Mouse (Mus musculus) erythroblast, embryonic 14.5 days (primary cell): ENCODE measurements around the gene Nfatc2ip. TPM values are rescaled to one million over a fixed set of nuclear protein-coding genes. Genes with fewer than 3 reads are reported as not detected.
A peak's percentile ranks its signal among the peaks of the same experiment; 100 is the strongest.

ENCODE experiments used
- H3K27me3 ChIP-seq: 2 replicates; pipeline ENCODE4 v1.6.1; 2012; ENCODE audit warnings: inconsistent platforms; ENCODE audit not compliant: control insufficient read depth
- H3K36me3 ChIP-seq: 2 replicates; pipeline ENCODE4 v1.6.1; 2012; ENCODE audit warnings: mild to moderate bottlenecking, inconsistent platforms; ENCODE audit not compliant: control insufficient read depth
- H3K4me1 ChIP-seq: 2 replicates; pipeline ENCODE4 v1.6.1; 2012; ENCODE audit warnings: inconsistent platforms; ENCODE audit not compliant: control insufficient read depth
- H3K4me3 ChIP-seq: replicated peaks from 2 replicates; pipeline ENCODE3; 2012; ENCODE audit warnings: moderate library complexity, mild to moderate bottlenecking, inconsistent platforms
- H3K9me3 ChIP-seq: 2 replicates; pipeline ENCODE4 v1.6.1; 2012; ENCODE audit warnings: low read length, inconsistent platforms, mixed read lengths; ENCODE audit not compliant: control insufficient read depth
- GATA1 ChIP-seq: IDR thresholded peaks from 2 replicates; pipeline ENCODE4 v1.6.1; 2012; ENCODE audit warnings: low read length, inconsistent platforms, mixed read lengths
- TAL1 ChIP-seq: IDR thresholded peaks from 3 replicates; pipeline ENCODE4 v1.6.1; 2012; ENCODE audit warnings: low read length, inconsistent platforms, mixed read lengths
- polyA plus RNA-seq: library from polyadenylated mRNA; stranded (reverse); fragments of >175 nt; gene quantifications from 2 replicates; pipeline ENCODE4 v1.2.3, GENCODE M21; 2012

Gene Nfatc2ip
- polyA plus RNA-seq, result 0.17 and 0.39 TPM in 2 replicates

- Histone ChIP-seq H3K4me1 (peaks cover 34% of the 10 kb centered on the region), H3K36me3 (peaks cover 33% of the 10 kb centered on the region), H3K4me3 (peak within 1 kb of the TSS; percentile 95), H3K27me3 (no peaks in the 10 kb centered on the region), H3K9me3 (no peaks in the 10 kb centered on the region)
- TF ChIP-seq GATA1 (peak; percentile 67), TAL1 (no peak)
Measured at GRCm38 (mm10) chr7:126396298-126397119, at the start of gene Nfatc2ip. Gene Nfatc2ip (minus strand): TSS chr7:126396737.

GRCm38 (mm10) chr7:126446217-126446616, 49.7 kb upstream of the Nfatc2ip start:
- no peaks in the 10 kb centered on the region for H3K4me1 ChIP-seq
- H3K36me3 ChIP-seq, result peaks cover 26% of the 10 kb centered on the region
- H3K27me3 ChIP-seq, result no peaks in the 10 kb centered on the region
- no peak overlapping the region for H3K4me3 ChIP-seq
- TF ChIP-seq TAL1, result no peak
- TF ChIP-seq GATA1, result no peak
- H3K9me3 ChIP-seq, result no peaks in the 10 kb centered on the region

GRCm38 (mm10) chr7:126445104-126445815, 48.7 kb upstream of the Nfatc2ip start:
- H3K4me1 ChIP-seq, result no peaks in the 10 kb centered on the region
- H3K36me3 ChIP-seq, result peaks cover 26% of the 10 kb centered on the region

DNA sequence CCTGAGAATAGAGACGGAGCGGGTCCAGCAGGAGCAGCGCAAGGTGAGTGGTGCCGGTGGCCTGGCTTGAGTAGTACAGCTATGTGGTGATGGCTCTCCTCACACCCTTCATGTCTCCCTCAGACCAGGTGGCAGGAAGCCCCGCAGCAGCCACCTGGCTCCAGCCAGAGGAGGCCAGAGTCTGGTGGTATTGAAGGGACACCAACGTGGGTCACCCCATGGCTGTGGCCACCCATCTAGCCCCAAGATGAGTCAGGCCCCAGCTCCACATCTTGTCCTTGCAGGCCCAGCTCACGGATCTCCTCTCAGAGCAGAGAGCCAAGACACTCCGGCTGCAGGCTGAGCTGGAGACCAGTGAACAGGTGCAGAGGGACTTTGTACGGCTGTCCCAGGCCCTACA, 48.0 kb upstream of the Nfatc2ip start:
- H3K36me3 ChIP-seq, result peaks cover 26% of the 10 kb centered on the region
- no peak for TF ChIP-seq TAL1

More at GRCm38 (mm10) chr7:126445104-126445815, 48.7 kb upstream of the Nfatc2ip start:
- TF ChIP-seq GATA1, result no peak
- Histone ChIP-seq H3K27me3 (no peaks in the 10 kb centered on the region), H3K4me3 (no peak overlapping the region), H3K9me3 (no peaks in the 10 kb centered on the region)

DNA sequence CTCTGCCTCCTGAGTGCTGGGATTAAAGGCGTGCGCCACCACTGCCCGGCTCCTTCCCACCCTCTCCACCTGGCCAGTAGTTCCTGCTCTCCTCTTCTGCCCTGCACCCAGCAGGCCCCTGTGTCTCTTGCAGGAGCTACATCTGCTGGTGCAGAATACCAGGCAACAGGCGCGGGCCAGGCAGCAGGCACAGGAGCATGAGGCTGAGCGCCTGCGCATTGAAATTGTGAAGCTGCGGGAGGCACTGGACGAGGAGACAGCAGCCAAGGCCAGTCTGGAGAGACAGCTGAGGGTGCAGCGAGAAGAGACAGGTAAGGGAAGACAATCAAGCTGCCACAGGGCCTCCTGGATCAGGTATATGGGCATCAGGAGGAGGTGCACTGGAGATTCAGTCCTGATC, 47.5 kb upstream of the Nfatc2ip start:
- Histone ChIP-seq H3K27me3 (no peaks in the 10 kb centered on the region), H3K4me3 (no peak overlapping the region), H3K4me1 (no peaks in the 10 kb centered on the region), H3K9me3 (no peaks in the 10 kb centered on the region), H3K36me3 (peaks cover 26% of the 10 kb centered on the region)
- TF ChIP-seq GATA1 (no peak), TAL1 (no peak)

More for the DNA sequence above, 48.0 kb upstream of the Nfatc2ip start:
- H3K9me3 ChIP-seq, result no peaks in the 10 kb centered on the region
- H3K4me1 ChIP-seq, result no peaks in the 10 kb centered on the region
- no peak overlapping the region for H3K4me3 ChIP-seq
- H3K27me3 ChIP-seq, result no peaks in the 10 kb centered on the region

GRCm38 (mm10) chr7:126440134-126440533, 43.6 kb upstream of the Nfatc2ip start:
- TF ChIP-seq TAL1, result no peak
- no peak for TF ChIP-seq GATA1
- no peaks in the 10 kb centered on the region for H3K27me3 ChIP-seq

DNA sequence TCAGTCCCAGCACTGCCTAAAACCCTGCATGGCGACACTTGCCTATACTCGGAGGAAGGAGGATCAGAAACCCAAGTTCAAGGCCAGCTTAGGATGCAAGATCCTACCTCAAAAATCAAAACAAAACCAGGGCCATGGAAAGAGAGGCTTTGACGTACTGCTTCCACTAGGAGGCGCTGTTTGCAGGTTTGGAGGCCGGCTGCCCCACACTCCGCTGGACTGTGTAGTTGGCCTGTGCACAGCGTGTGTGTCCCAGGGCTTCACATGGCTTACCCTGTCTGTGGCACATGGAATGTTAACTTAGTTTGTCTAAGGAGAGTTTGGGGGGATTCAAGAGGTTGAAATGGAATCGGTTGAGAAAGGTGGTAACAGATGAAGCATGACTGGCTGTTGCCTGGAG, 40.3 kb upstream of the Nfatc2ip start:
- no peak overlapping the region for H3K4me3 ChIP-seq
- H3K9me3 ChIP-seq, result no peaks in the 10 kb centered on the region
- no peaks in the 10 kb centered on the region for H3K27me3 ChIP-seq
- TF ChIP-seq GATA1 (no peak), TAL1 (no peak)
- H3K4me1 ChIP-seq, result no peaks in the 10 kb centered on the region; the same call in 1 of the 2 replicates
- H3K36me3 ChIP-seq, result peaks cover 2% of the 10 kb centered on the region; the same call in 1 of the 2 replicates

More at GRCm38 (mm10) chr7:126440134-126440533, 43.6 kb upstream of the Nfatc2ip start:
- Histone ChIP-seq H3K9me3 (no peaks in the 10 kb centered on the region), H3K36me3 (peaks cover 11% of the 10 kb centered on the region), H3K4me1 (no peaks in the 10 kb centered on the region; the same call in 1 of the 2 replicates), H3K4me3 (no peak overlapping the region)

GRCm38 (mm10) chr7:126435801-126436200, 39.3 kb upstream of the Nfatc2ip start:
- TF ChIP-seq TAL1, result no peak
- TF ChIP-seq GATA1, result no peak
- H3K4me1 ChIP-seq, result no peaks in the 10 kb centered on the region; the same call in 1 of the 2 replicates
- H3K27me3 ChIP-seq, result no peaks in the 10 kb centered on the region
- no peaks in the 10 kb centered on the region for H3K9me3 ChIP-seq
- no peak overlapping the region for H3K4me3 ChIP-seq
- H3K36me3 ChIP-seq, result peaks cover 2% of the 10 kb centered on the region; the same call in 1 of the 2 replicates

- Histone ChIP-seq H3K9me3 (no peaks in the 10 kb centered on the region), H3K36me3 (peaks cover 2% of the 10 kb centered on the region; the same call in 1 of the 2 replicates), H3K4me1 (peaks cover 5% of the 10 kb centered on the region), H3K4me3 (no peak overlapping the region), H3K27me3 (no peaks in the 10 kb centered on the region)
- TF ChIP-seq TAL1 (no peak), GATA1 (no peak)
Measured at GRCm38 (mm10) chr7:126434726-126435125, 38.2 kb upstream of the Nfatc2ip start.
